Mouse (Mus musculus) right cerebral cortex, postnatal 4 days (tissue): ENCODE results near the gene Cfap73.

Source experiments
- DNase-seq: peaks from one replicate; pipeline ENCODE4 v3.0.0-alpha.2; 2022

Cfap73 gene

DNA sequence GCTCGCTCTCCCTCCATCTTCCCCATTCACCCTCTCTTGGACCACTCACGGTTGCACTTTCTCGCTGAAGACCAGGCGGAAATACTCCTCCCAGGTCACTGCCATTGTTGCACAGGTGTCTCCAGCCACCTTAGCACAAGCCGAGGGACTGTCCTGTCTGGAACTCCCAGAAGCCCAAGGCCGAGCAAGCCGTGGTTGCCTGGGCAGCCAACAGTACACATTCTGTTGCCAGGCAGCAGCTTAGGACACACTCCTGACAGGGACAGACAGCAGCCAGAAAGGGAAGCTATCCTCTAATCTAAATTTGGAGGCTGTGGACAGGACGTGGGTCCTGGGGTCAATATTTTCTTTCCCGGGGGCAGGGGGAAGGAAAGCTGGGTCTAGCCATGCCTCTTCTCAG is at the start of gene Cfap73:
Gene Cfap73, minus strand, starts transcription at position 105 of the 400 bp plus-strand sequence.
- DNase-seq = no peak

DNA sequence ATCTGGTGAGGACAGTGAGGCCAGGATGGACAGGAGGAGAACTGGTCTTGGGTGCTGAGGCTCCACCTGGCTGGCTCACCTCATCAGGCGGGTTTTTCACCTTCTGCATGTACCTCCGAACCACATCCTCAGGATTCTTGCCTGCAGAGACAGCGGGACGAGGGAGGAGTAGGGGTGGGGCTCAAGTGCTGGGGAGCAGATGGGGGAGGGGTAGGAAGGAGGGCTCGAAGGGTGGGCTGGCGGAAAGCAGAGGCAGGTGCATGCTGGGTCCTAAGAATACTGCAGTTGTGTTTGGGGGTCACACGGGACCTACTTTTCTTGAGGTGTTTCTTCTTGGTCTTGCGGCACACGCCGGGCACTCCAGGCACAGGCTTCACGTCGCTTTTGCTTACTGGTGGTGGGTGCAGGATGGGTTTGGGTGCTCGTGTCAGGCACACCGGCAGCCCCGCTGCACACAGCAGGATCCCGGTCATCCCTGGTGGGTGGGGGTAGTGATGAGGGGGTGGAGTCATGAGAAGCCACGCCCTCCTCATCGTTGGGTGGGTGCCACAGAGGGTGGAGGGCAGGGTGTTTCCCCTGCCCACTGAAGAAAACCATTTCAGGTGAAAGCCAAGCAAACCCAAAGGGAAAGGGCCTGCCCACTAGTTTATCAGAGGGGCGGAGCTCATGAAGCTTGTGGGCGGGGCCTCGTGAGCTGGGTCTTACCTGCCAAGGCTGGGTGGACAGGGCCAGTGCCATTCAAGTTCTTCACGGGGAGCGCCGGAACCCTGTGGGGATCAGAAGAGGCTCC is 49.1 kb upstream of the Cfap73 start:
- DNase-seq = no peak

DNA sequence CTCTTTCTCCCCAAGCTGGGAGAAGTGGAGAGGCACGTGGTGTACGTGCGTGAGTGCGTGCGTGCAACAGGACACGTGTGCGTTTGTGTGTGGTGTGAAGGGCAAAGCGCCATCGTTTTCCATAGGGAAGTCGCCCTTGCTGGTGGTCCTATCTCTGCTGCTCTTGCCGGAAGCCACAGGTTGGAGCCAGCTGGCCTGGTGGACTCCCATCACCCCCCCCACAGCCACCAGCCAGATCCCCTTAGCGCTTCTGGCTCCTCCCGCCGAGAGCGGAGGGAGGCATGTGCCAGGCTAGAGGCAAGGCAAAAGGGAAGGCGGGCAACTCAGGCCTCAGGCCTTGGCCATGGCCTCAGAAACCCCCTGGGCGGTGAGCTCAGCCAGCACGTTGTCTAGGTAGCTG is 46.9 kb upstream of the Cfap73 start:
- no peak for DNase-seq

DNA sequence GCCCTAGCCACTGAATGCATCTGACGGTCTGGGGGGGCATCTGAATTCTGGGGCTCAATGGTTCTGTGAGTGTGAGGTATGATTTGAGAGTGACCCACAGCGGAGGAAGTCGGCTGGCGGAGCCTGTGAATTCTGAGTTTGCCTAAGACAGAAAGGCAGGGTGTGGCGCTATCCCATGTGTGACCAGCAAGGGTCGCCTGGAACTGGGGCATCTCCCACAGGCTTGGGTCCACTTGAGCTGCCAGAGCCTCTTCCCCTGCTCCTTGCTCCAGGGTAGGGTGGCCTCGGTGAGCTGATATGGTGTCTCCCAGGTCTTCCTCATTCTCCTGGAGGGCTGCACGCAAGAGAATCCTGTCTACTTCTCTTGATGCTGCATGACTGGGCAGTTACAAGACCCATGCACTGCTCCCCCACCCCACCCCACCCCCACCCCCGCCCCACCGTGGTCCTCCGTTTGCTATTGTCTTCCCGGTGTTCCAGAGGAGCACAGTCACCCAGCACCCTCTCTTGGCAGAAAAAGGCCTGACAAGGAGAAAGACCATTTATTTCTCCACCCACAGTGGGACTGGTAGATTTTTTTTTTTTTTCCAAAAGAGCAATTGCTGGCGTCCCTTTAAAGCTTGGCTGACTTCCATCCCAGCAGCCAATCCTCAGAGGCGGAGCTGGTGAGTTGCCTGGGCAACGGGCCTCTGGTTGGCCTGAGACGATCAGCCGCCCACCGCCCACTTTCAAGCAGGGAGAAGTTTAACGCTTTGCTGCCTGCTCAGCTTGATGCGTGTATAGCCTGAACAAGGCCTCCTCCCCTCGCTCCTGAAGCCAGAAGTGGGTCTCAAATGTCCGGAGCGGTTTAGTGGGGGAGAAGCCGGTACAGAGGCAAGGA is 45.9 kb upstream of the Cfap73 start:
- peak; percentile 91 for DNase-seq

DNA sequence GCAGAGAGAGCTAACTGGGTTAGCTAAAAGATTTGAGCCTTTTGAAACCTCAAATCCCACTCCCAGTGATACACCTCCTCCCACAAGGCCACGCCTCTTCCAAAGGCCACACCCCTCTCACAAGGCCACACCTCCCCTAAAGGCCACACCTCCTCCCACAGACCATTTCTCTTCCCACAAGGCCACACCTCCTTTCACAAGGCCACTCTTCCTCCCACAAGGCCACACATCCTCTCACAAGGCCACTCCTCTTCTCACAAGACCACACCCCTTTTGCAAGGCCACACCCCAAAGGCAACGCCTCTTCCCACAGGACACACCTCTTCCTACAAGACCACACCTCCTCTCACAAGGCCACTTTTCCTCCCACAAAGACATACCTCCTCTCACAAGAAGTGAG is 43.5 kb upstream of the Cfap73 start:
- DNase-seq = no peak

DNA sequence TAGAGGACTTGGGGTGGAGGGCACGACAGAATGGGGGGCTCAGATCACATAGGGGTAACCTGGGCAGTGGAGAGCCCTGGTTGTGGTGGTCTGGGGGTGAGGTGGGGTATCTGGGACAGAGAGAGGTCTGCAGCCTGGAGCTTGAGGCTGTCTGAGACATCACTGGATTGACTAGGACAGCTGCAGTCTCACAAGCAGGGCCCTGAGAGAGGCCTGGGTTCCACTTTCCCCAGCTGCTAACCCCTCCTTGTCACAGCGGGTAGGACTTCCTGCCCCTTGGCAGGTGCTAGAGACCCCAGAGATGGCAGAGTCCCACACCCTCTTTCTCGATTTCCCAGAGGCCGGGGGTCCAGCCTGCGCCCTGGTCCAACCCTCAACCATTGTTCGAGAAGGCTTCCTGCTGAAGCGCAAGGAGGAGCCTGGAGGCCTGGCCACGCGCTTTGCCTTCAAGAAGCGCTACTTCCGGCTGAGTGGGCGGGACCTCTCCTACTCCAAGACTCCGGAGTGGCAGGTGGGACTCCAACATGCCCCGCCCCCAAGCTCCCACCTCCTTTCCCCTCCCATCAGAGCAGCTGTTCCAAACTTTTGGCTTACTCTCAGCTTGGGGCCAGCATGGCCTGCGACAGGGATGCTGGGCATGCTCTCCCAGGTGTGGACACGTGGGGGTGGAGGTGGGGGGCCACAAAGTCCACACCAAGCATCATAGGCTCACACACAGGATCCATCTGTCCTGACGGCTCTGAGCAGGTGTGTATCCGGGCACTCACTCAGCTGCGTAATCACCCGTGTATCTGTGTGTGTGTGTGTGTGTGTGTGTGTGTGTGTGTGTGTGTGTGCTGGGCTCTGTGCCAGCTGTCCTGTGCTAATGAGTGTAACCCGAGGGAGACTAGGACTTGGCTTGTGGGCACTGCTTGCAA is 40.5 kb upstream of the Cfap73 start:
- peak; percentile 52 for DNase-seq

DNA sequence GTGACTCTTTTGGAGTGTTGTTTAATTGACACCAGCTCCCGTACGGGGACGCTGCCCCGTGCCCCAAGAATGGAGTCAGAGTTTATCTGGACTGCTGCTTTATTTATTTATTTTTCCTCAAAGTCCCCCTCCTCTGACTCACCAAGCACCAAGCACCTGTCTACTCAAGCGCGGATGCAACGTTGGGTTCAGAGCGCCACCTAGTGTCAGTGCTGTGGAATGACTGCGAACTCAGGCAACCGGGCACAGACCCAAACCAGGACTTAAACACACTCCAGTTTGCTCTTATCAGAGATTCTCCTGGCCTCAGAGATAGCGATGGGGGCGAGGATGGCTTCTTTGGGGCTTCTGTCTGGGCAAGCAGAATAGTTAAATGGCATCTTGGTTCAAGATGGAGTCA is 39.6 kb upstream of the Cfap73 start:
- peak; percentile 83 for DNase-seq

DNA sequence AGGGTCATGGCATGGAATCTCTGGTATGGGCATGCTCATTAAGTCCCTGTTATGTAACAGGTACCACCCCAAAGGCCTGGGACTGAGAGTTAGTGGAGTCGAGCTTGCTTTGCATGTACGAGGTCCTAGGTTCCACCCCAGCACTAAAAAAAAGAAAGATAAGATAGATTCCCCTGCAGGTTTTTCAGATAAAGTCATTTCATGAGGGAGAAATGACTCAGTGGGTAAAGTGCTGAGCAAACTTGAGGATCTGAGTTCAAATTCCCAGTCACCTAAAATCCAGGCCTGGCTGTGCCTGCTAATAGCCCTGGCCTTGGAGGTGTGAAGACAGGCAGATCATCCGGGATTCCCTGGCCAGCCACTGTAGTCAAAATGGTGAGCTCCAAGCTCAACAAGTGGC is 37.8 kb upstream of the Cfap73 start:
- DNase-seq = no peak

DNA sequence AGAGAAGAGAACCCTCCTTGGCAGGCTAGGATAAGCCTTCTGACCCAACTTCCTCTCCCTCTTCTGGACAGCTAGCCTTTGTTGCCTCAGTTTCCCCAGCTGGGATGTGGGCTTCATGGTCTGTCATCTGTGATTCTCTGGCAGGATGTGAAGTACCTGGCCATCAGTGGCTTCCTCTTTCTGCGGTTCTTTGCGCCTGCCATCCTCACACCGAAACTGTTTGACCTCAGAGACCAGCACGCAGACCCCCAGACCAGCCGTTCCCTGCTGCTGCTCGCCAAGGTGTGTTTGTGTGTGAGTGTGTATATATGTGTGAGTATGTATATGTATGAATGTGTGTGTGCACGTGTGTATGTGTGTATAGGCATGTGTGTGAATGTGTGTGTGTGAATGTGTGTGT is 36.1 kb upstream of the Cfap73 start:
- DNase-seq = no peak

DNA sequence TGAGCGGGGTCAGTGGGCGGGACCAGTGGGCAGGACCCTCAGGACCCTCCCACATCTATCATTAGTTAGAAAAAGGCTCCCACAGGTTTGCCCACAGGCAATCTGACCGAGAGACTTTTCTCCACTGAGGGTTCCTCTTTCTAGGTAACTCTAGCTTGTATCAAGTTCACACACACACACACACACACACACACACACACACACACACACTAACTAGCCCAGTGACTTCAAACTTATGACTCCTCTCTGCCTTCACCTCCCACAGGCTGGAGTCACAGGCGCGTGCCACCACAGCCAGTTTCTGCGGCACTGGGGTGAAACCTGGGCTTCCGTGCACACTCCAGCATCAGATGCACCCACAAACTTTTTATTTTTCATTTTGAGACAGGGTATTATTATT is 34.7 kb upstream of the Cfap73 start:
- DNase-seq = no peak

DNA sequence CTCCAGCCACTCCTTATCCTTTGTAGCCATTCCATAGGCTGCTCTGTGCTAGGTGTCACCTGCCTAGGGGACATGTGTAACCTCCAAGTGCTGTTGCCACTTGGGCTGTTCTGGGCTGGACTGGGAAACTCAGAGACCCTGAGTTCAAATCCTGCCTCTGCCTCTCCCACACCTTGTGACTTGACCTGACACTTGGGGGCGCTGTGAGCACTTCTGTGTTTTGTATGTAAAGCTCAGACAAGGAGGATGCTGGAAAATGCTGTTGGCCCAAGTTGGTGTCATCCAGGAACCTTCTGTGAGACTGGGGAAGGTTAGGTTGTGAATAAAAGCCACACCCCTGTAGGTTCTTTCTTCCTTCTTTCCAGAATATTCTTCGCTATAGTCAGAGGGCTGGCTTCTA is 30.9 kb upstream of the Cfap73 start:
- DNase-seq = no peak

DNA sequence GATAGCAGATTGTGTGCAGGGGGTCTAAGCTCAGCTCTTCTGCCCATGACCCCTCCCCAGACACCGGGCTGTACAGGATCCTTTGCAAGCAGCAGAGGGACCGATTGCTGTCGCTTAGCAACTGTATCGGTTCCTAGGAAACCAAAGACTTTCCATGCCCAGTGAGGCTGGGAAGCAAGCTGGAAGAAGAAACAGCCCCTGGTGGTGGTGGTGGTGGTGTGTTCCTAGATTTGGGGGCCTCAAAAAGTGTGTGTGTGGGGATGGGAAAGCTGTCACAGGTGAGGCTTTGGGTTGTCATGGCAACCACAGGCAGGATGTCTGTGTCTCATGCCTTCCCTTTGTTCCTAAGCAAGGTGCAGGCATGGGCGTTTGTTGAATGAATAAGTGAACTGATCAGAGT is 26.8 kb upstream of the Cfap73 start:
- DNase-seq = peak; percentile 57

DNA sequence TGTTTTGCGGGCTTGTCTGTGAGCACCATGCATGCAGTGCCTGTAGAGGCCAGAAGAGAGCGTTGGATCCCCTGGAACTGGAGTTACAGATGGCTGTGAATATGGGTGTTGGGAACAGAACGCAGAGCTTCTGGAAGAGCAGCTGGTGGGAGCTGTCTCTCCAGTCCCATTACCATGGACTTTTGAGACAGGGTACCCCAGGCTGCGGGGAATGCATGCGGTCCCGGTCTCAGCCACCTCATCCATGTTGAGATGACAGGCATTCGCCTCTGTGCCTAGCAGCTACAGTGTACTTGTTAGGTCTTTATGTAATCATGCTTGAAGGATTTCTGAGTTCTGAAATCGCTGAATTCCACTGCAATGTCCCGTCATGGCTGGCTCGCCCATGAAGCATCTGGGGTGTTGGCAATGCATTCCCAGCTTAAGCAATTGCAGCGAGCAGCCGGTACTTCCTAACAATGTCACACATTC is 22.3 kb upstream of the Cfap73 start:
- DNase-seq = peak; percentile 46

DNA sequence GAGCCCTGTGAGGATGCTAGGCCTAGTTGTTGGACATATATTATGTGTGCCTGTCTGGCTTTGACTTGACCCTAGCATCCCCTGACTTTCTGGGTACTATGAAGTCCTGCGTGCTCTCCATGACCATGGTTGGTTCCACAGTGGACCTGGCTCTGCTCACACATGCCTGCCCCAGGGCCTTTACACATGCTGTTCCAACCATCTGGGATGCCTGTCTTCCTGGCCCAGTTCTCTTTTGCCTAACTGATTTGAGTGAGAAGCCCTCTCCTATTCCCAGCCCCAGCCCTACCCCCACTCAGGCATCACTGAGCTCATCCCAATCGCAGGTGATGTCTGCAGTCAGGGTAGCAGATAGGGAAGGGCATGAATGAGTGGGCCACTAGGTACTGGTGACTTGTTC is 19.8 kb upstream of the Cfap73 start:
- no peak for DNase-seq

DNA sequence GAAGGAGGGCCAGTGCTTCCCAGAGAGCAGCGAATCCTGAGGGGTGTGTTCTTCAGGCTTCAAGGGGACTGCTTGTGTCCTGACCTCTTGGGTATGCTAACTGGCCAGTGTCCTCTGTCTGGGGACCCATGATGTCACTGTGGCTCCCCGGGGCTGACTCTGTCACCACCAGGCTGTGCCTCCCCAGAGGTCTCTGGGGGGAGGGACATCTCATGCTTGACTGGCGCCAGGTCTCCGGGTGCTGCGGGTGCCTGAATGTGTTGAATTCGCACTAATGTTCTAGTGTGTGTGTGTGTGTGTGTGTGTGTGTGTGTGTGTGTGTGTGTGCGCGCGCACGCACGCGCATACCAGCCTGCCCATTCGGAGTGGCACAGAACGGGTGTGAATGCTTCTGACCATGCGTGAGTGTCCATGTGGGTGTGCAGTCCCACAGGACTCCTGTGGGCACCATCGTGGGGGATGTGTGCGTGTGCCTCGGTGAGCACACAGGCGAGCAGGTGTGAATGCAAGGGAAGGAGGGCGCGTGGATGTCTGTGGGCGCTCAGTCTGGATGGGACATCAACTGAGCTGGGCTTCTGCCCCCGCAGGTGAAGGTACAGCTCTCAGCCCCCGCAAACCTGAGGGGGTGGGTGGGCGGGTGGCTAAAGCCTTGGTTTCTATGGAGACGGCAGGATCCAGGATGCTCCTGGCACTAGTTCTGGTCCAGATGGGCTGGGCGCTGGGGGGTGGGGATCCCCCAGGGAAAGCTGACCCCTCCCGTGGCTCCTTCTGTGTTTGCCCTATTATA is 19.1 kb upstream of the Cfap73 start:
- DNase-seq = peak; percentile 52

DNA sequence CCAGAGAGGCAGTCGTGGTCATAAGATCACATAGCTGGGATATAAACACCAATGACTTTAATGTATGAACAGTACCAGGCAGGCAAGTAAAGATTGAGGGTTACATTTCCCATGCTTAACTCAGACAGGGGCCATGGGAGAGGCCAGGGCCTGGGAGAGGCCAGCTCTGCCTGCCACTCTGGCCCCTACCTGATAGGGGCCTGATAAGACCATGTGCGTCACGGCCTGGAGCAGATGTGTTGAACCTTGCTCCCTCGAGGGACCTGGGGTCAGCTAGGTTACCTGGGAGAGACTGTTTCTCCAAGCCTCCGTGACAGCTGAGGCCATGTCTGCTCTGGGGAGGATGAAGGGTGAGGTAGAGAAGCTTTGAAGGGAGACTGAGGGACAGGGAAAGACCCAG is 17.2 kb upstream of the Cfap73 start:
- DNase-seq = no peak

DNA sequence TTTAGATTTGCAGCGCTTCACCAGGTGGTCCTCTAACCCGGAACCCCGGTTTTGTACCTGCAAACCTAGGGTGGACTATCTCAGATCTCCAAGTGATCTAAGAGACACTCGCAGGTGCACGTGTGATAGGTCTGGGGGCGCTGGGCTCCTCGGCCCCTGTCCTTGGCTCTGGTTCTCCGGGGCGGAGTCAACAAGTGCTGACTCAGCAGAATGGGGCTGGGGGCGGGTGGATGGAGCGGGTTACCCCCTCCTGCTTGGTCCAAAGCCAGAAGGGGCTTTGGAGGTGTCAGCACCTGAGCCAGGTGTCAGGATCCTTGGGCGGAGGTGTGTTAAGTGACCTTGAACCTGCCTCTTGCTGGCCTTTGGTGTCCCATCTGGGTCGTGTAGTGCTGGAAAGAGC is 15.9 kb upstream of the Cfap73 start:
- DNase-seq = no peak

DNA sequence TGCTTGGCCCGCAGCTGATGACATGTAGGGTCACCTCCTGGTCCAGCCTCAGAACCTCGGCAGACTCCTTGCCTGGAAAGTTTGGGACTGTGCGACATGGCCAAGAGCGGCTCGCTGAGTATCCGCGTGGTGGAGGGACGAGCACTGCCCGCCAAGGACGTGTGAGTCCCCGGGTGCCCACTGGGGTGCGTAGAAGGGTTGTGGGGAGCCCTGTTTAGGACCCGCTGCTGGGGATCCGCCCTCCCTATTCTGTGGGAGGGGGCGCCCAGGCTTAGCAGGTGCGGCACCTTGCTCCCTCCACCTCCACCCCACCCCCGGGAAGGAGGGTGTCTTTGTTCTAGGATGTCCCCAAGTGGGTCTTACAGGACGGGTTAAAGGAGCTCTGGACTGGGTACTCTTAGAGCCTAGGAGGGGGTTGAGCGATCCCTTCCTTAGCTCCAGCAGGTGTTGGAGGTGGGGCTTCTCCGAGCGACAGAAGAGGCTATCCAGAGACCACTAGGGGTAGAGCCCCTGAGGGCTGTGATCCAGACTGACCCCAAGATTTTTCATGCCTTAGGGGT is 15.4 kb upstream of the Cfap73 start:
- DNase-seq = peak; percentile 56

DNA sequence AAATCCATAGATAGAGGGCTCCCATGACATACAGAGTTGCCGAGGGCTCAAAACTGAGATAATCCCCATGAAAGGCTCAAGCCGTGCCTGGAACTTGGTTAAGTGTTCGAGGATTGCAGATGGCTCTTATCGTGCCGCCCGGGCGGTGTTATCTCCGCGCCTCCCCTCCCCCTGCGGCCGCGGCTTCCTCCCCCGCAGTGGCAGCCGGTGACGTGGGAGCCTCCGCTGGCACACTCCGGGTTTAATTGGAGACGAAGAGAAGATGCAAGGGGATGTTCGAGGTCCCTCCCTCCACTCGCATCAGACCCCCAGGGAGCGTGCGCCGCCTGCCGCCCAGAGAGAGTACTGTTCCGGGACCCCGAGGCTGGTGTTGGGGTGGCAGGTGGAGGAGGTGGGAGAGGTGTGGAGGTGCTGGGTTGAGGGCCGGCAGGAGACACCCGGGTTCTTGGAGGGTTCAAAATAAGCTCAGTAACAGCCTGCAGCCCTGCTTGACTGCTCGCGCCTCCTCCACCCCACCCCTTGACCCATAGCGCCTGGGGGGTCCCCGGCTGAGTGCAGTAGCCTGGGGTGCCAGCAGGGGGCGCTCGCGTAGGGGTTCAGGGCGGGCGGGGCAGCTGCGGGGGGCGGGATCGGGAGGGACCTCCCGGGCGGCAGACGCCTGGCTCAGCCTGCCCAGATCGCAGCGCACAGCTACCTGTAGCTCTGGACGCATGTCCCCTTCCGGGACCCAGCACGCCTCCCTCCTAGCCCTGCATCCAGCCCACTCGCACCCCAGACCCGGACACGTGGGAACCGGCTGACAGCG is 14.7 kb upstream of the Cfap73 start, which contains the start of gene Rasal1:
Gene Rasal1, plus strand, starts transcription at position 244 of the 805 bp plus-strand sequence.
- peak; percentile 78 for DNase-seq

DNA sequence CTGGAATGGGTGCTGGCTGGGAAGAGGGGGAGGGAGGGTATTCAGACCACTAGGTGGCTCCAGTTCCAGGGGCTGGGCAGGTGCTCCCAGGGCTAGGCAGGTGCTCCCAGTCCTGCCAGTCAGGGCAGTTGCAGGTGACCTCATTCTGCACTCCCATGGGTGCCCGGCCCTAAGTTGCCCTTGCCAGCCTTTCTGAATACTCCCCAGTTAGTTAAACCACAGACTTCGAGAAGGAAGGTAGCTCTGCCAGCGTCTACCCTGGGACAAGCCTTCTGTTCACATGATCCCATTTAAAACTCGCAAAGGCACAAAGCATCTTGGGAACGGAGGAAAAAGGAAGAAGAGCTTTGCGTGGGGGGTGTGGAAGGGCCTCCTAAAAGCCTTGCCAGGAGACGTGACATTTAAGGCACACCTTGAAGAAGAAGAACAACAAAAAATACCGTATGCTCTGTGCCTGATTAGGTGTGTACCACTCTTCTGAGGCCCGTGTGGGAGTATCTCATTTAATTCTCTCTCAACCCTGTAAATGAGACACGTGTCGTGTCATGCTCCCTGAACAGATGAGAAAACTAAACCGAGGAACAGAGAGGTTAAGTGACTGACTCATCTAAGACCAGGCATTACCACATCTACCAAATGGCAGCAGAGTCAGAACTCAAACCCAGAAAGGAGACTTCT is 13.9 kb upstream of the Cfap73 start:
- DNase-seq = no peak
